Mouse (Mus musculus) thymus, adult 2 months (tissue): ENCODE results near the gene Gm2696.

Source experiments
- CTCF ChIP-seq: fragments of 200-500 bp; IDR thresholded peaks from 2 replicates; pipeline ENCODE4 v1.5.1; 2012; ENCODE audit warnings: mild to moderate bottlenecking, control low read depth, low read length, moderate library complexity, borderline replicate concordance; ENCODE audit not compliant: control insufficient read depth, poor library complexity, insufficient read depth; ENCODE audit errors: extremely low read depth
- POLR2A ChIP-seq: fragments of 200-500 bp; IDR thresholded peaks from 2 replicates; pipeline ENCODE4 v1.6.1; 2012; ENCODE audit warnings: mild to moderate bottlenecking, low read length, control low read depth, moderate library complexity; ENCODE audit not compliant: control insufficient read depth, poor library complexity, insufficient read depth; ENCODE audit errors: extremely low read depth

DNA sequence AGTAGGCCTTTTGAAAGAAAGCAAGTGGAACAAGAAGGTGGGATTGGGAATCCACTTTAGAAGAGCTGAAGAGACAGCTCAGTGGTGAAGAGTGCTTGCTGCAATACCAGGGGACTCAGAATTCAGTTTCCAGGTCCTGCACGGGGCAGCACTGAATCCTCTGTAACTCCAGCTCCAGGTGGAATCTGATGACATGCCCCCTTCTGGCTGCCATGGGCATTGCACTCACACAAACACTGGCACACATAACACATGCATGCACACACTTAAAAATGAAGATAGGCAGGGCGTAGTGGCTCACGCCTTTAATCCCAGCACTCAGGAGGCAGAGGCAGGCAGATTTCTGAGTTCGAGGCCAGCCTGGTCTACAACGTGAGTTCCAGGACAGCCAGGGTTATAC is 68.1 kb downstream of the Gm2696 start:
- no peak for TF ChIP-seq CTCF
- TF ChIP-seq POLR2A = no peak
